Mouse (Mus musculus) adrenal gland, postnatal 10 days (tissue): ENCODE data around the gene Hoxb9. TPM values are rescaled to one million over a fixed set of nuclear protein-coding genes. Genes with fewer than 3 reads are reported as not detected.

Experiments used
- DNase-seq: peaks from one replicate; pipeline ENCODE4 v3.0.0; 2021; ENCODE audit warnings: mixed read lengths
- total RNA-seq, 2 experiments: library from RNA; stranded (reverse); gene quantifications; 2 replicates each; pipeline ENCODE4 v1.2.3; 2021

The Hoxb9 gene
- total RNA-seq, 2 experiments from 2014 or later: 55.7 to 73.6 TPM

DNA sequence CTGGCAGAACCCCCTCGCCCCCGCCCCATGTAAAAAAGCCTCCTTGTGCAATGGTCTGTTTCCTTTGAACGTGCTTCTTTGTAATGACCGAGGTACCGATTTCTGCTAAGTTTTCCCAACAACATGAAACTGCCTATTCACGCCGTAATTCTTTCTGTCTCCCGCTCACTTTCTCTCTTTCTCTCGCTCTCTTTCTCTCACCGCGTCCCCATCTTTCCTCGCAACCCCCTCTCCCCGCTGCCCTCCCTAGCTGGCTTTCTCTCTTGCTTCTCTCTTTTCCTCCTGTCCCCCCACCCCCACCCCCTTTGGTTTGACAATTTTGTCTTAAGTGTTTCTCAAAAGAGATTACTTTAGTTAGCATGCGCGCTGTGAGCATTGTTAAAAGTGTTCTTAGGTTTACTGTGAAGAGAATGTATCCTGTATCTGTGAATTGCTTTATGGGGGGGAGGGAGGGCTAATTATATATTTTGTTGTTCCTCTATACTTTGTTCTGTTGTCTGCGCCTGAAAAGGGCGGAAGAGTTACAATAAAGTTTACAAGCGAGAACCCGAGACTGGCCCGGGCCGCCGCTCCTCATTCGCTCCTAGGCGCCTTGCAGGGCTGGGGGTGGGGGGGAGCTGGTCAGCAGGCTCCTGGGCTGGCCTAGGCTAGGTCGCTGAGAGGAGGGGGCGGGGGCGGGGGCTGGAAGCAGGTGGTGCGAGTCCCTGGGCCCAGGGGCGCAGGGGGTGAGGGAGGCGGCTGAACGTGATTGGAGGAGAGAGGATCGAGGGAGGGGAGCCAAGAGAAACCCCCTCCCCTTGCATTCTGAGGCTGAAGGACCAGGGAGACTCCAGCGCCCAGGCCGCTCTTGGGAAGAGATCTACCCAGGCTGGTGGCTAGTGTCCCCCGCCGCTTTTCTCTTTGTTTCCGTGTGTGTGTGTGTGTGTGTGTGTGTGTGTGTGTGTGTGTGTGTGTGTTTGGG is 13.8 kb downstream of the Hoxb9 start:
- peak; percentile 84 for DNase-seq

DNA sequence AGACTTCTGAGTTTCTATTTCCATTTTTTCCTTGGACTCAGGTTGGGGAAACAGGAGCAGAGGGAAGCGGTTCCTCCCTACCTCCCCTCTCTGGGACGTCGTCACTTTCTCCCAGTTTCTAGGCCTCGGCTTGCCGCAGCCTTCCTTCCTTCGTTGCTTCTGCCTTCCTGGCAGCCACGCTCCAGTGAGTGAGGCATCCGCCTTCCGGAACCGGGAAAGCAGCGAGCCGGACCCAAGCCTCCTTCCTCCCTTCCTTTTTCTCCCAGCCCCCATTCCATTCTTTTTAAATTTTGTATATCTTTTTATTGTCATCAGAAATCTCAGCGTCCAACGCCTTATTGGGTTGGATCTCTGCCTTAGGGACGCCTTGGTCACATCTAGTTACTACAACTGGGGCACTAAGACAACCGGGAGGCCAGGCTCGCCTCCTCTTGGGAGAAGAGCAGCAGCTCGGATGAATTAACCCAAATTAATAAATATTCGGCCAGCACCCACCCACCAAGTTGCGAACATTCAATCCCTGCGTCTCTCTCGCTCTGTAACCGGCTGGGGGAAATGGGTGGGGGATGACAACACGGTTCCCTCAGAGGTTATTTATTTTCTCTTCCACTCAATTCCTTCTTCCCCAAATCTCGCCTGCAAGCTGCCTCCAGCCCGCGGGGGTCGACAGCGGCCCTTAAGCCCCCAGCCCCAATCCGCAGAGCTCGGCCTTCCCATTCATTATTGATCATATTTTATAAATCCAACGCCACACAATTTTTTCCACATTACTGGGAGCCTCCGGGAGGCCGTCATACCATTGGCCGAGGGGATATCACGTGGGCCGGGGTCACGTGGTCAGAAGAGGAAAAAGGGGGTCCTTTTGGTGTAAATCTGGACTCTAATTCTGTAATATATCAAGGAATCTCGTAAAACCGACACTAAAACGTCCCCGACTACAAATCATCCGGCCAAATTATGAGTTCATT is 14.8 kb downstream of the Hoxb9 start, which contains the start of gene Hoxb7:
Gene Hoxb7 (plus strand): TSS at position 853 of the 968 bp plus-strand sequence.
- peak; percentile 90 for DNase-seq

DNA sequence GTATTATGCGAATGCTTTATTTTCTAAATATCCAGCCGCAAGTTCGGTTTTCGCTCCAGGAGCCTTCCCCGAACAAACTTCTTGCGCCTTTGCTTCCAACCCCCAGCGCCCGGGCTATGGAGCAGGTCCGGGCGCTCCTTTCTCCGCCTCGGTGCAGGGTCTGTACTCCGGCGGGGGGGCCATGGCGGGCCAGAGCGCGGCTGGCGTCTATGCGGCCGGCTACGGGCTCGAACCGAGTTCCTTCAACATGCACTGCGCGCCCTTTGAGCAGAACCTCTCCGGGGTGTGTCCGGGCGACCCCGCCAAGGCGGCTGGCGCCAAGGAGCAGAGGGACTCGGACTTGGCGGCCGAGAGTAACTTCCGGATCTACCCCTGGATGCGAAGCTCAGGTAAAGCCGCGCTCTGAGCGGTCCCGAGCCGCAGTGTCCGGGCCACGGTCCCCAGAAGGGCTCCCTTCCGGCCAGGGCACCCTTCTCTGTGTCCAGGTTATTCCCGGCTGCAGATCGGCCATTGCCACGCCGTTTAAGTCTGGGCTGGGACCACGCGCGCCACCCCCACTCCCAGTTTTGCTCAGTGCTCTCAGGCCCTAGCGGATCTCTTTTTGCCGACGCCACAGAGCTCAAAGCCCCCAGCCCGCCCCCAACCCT is 15.6 kb downstream of the Hoxb9 start:
- peak; percentile 69 for DNase-seq

DNA sequence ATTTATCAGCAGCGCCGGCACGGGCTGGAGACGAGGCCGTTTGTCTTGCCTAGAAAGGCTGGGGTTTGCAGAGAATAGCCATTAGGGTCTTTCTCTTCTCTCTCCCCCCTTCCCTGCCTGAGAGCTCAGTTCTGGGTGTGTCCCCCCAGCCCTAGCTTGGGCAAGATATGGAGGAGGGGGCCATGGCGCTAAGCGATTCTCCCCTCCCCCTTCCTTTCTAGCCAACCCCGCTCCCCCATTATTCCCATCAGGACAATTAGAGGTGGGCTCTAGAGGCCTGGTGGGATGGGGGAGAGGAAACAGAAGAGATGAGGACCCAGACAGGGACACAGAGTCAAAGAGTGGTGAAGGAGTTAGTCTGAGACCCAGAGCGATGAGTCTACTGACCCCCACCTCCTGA is 16.2 kb downstream of the Hoxb9 start:
- no peak for DNase-seq

DNA sequence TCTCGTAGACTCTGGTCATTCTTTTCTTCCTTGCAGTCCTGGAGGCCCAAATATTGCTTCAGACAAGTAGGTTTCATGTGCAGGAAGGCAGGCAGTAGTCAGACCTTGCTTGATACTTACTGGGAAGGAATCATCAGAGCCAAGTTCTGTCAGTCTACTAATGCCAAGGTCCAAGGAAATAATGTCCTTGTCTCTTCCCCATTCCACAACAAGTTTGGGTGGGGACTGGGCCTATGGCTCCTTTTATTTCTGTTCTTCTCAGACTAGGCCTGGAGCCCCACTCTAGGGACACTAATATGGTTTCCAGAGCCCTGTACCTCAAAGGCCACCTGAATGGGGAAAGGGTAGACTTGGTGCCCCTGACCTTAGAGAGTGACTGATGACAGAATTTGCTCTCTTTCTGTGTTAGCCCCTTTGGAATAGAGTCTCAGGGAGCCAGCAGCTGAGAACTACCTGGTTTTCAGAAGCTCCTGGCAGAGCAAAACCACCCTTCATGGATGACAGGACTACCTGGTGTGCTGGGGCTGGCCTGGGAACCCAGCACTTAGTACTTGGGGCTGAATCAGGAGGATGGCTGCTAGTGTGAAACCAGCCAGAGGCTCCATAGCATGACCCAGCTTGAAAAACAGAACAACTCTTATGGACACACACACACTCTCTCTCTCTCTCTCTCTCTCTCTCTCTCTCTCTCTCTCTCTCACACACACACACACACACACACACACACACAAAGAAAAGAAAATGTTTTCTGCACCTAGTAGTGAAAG is 17.4 kb downstream of the Hoxb9 start:
- no peak for DNase-seq

DNA sequence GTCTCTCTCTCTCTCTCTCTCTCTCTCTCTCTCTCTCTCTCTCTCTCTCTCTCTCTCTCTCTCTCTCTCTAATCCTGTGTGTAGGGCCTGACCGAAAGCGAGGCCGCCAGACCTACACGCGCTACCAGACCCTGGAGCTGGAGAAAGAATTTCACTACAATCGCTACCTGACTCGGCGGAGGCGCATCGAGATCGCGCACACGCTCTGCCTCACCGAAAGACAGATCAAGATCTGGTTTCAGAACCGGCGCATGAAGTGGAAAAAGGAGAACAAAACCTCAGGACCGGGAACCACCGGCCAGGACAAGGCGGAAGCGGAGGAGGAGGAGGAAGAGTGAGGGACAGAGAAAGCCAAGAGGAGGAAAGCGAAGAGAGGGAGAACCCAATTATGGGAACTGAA is 18.0 kb downstream of the Hoxb9 start:
- DNase-seq: no peak

DNA sequence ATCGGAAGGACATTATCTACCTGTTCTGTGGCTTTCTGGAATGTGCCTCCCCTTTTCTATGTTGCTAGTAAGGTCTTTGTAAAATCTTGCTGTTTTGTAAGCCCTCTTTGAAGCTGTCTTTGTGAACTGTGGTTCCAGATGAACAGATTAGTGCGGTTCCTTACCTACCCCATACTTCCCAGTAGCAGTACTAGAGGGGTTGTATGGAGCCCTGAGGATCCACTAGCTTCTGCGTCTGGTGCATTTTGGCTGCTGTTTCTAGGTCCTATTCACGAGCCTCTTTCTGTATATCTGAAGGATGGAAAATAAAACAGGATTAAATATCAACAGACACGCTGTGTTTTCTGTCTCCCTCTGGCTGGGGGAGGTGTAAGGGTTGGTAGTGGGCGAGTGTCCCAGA is 18.6 kb downstream of the Hoxb9 start:
- no peak for DNase-seq

DNA sequence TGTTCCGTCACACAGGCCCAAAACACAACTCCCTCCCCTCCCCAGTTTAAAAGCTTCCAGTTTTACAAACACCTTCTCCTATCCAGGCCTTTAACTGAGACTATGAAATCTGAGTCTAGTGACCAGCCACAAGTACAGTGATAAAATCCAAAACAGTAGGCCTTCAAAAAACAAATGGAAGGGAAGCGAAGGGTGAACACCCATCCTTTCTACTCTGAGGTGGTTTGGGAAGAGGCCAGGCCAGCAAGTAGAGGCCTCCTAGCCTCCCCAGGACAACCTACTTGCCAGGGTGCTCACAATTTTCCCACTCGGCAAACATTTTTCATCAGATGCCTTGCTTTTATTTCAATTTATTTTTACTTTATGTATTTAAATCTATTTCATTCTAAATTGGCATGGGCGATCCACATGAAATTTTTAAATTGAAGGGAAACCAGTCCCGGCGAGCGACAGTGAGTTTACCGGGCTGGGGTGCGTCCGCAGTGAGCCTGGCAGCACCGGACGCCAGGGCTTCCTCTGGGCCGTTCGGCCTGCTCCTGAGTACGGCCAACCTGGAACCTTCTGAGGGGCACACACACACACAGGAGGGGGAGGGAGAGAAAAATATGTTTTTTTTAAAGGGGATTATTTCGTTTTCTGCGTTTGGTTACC is 19.6 kb downstream of the Hoxb9 start:
- DNase-seq: no peak

DNA sequence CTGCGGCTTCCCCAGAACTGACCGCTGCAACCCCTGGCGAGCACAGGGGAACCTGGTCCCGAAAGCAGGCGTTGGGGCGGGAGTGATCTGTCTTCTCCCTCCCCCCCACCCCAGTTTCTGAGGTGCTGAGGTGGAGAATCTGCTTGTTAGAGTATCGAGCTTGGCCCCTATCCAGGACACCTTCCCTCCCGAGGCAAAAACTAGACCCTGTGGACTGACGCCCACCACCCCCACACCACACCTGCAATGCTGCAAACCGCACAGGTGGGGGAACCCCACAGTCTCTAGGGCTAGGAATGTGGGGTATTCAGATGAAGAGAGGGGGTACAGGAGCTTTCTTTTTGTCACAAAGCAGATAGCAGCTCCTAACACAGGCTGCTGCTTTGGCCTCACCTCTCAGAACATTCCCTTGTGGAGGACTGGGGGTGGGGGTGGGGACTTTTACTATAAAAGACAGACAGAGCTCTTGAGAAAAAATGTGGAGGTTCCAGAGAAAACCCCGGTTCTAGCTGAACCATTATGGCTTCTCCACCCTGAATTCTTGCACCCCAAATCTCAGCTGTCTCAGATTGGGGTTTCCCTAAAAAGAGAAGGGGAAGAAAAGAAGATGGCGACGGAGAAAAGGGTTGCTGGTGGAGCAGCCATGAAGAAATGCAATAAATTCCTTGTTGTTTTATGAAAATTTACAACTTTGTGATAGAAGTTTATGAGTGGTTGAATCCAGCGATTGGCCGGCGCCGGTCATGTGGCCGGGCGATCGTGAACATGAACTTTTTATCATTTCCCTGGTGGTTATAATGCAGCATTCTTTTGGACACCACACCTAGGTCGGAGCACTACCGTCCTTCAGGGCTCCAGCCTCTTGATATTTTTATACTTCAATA is 20.7 kb downstream of the Hoxb9 start, which contains the start of gene Hoxb6:
Gene Hoxb6 (plus strand): TSS at position 796 of the 884 bp plus-strand sequence.
- peak; percentile 86 for DNase-seq

DNA sequence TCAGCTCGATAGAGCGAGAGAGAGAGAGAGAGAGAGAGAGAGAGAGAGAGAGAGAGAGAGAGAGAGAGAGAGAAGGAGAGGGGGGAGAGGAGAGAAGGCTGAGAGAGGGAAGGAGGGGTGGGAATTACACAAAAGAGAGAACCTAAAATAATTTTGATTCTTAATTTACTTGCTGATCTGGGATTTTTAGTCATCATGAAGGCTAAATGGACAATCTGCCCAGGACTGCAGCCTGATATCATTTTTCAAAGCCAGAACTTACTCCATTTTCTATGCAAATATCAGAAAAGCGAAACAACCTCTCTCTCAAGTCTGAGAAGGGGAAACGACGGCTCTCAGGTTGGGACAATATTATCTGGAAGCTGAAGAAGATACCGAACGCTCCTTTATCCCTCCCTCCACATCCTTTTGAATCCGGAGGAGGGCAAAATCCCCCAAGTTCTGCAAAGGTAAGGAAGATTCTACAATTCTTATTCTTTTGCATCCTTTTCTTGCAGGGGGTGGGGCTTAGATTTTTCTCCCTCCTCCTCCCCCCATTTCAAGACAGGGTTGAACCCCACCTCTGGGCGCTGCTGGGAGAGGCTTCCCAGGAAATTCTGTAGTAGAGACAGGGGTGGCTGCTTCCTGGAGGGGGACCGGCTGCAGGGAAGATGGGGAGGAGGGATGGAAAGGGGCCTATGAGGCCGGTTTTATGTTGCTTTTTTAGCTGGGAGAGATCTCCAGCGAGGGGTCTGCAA is 21.5 kb downstream of the Hoxb9 start:
- no peak for DNase-seq

DNA sequence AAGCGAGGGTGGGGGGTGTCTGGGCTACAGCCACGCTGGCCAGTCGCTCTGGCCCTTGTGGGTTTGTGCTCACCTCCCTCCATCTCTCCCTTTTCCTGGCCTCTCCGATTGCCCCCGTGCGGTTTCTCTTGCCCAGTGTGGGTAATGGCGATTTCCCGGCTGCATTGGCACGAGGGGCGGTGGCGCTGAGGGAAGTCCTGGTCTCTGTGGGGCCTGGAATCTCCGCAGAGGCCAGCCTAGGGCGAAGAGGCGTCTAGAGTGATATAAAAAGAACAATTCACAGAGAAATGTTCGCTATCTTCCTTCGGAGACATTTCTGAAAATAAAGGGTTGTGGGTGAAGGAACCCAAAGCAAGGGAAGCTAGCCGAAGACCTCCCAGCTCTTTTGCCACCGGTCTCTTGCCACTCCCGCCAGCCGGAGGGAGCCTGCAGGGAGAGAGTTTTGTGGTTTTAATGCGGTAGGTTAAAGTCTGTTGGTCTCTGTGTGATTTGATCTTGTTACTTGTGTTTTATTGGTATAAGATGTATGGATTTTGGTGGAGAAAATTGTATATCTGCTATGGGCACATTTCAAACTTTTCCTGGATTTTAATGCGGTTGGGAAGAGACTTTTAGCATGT is 22.2 kb downstream of the Hoxb9 start:
- DNase-seq: no peak

DNA sequence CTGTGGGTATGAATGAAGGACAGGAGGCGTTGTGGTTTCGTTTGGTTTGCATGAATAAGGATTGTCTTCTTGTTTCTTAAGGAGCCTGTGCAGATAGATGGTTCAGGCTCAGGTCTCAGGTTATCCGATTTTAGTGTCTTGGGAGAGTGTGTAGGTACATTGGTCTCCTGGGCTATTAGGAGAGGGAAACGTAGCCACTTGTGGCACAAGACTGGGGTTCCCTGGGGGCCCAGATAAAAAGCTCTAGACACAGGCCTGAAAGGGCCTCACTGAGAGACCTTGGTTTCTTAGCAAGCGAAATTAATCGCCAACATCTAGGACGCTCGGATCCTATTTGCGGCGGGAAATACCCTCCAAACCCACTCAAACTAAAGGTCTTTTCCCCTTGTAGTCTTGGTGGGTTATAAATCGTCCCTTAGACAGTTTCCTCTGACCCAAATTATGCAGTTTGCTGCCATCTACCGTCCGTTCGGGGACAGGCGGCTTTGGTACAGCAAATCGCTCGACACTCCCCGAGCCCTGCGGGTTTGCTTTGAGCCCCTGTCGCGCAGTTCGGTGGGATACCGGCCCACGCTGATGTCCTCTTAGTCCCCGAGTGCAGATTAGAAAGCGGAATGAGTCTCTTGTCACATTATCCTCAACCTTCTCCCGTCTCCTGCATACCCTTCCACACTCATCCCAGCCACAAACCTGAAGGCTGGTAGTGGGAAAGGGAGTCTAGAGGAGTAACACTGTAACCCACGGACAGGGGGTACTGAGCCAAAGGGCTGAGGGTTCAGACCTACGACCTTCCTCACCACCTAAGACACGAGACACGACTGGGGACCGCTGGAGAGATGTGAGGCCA is 23.2 kb downstream of the Hoxb9 start:
- peak; percentile 91 for DNase-seq

DNA sequence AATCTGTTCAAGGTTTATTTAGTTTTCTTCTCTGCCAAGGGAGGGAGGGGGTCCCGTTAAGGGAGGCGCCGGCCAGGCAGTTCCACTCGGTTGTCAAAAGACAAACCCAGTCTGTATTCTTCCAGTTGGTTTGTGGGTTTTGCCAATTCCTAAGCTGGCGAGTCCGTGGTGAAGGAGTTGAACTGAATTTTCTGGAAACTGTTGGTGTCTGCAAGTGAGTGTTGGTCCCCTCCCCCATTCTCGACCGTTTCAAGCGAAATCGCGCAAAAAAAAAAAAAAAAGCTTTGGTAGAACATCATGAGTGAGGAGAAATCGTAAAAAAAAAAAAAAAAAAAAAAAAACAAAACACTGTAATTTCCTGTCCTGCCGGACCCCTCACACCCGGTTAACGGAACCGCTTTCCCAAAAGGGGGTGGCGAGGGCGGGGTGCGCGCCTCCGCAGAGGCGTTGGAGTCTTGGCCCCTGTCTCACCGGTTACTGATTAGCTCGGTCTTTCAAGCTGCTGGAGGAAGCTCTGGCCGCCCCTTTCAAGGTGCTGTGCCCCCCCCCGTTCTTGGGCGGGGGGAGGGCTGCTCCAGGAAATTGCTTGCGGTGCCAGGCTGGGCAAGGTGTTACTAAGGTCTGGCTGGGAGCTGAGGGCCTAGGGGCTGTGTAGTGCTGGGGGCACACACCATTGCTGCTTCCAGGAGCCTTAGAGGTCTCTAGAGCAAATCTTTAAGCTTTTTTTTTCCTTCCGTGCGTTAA is 24.0 kb downstream of the Hoxb9 start:
- no peak for DNase-seq

DNA sequence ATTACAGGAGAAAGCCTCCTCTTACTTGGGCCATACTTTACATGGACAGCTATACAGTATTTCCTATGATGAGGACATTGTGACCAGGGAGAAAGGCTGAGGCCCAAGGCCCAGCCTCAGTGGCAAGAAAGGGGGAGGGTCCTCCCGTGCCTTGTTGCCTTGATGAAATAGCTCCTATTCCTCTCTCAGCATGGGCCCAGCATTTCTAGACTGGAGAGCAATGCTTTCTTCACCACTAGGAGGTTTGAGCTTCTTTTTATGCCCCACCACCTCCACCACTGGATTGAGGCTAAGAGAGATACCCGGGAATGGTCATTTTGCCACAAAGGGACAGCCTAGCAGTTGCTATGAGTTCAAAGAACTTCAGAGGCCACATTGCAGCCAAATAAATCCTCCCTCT is 25.7 kb downstream of the Hoxb9 start:
- no peak for DNase-seq

DNA sequence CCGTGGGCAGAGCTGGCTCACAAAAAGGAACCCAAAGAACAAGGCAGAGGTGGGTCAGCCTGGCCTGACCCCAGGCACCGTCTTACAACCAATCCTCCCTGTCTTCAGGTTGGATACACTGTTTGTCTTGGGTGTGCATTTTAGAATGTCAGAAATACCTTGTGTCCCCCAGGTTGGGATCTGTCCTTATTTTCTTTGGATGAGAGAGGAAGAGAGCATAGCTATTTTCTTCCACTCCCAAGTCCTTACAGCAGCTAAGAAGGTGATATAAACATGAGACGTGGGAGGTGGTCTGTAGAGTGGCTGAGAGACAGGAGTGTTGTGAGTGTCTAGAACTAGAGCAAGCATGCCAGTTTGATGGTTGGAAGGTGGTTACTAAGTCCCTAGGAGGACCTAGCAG is 26.2 kb downstream of the Hoxb9 start:
- DNase-seq: no peak

DNA sequence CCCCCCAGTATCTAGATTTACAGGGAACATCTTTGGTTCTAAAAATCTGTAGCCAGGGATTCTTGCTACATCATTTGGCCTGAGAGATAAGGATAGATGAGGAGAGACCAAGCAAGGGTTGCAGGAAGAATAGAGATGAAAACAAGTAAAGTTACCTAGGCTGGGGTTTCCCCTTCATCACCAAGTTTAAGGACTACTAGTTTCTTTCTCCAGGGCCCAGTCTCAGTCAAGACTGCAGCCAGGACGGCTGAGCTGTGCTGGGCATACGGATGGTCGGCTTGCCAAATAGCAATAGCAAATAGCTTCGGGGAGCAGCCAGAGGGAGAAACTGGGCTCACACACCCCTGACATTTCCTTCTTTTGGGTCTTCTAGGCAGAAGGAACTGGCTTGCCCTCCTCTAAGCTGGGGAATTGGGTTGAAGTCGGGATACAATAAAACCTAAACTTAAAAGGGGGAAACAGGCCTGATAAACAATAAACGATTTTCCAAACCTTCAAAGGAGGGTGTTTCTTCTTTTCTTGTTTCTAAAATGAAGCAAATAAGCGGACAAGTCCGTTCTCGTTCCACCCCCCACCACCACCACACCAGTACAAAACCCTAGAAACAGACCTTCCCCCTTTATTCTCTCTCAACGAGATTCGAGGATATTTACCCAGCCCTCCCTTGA is 26.8 kb downstream of the Hoxb9 start:
- no peak for DNase-seq
